Mouse (Mus musculus): ENCODE measurements around the gene Rin3. TPM values are rescaled to one million over a fixed set of nuclear protein-coding genes. Genes with fewer than 3 reads are reported as not detected.

Gene Rin3
- total RNA-seq, 1 experiment, result 3.8 TPM

GRCm38 (mm10) chr12:102417701-102418100 is 134.9 kb downstream of the Rin3 start:
- Histone ChIP-seq H3K27ac (ENCODE audit: insufficient read depth, low read depth, low read length, poor library complexity, severe bottlenecking) (no peak overlapping the region), H3K36me3 (ENCODE audit: control insufficient read depth, insufficient read depth, low read length, poor library complexity, severe bottlenecking) (peaks cover 5% of the 10 kb centered on the region; the same call in 1 of the 2 replicates), H3K4me3 (ENCODE audit: insufficient read depth in 1 of 2, low read depth in 1 of 2, low read length in 2 of 2, poor library complexity in 1 of 2, severe bottlenecking in 1 of 2) (no peak overlapping the region), H3K4me1 (ENCODE audit: control insufficient read depth in 2 of 2, insufficient read depth in 2 of 2, low read length in 2 of 2, poor library complexity in 1 of 2) (peaks cover 0 to 18% of the 10 kb centered on the region in 2 experiments; a peak in 2 of 4 replicates), H3K9me3 (ENCODE audit: control insufficient read depth, insufficient read depth, low read depth, low read length) (no peaks in the 10 kb centered on the region), H3K9ac (ENCODE audit: insufficient read depth, low read depth, low read length, poor library complexity, severe bottlenecking) (no peak overlapping the region)
- no peak for DNase-seq (ENCODE audit: low read depth, low spot score)
- in situ Hi-C loops (cut with MboI; ENCODE audit: low sequenced_read_pairs in 2 of 2, unreplicated experiment in 2 of 2), result no loop called here
- TF ChIP-seq MAFK (IDR thresholded peaks at IDR 0.05; ENCODE audit: insufficient read depth, low read depth, low read length) (no peak), HCFC1 (IDR thresholded peaks at IDR 0.05; ENCODE audit: borderline replicate concordance, insufficient read depth, low read length) (no peak), CHD2 (IDR thresholded peaks at IDR 0.05; ENCODE audit: low read depth, low read length) (no peak), ZNF384 (IDR thresholded peaks at IDR 0.05; ENCODE audit: low read depth, low read length) (no peak), ZC3H11A (IDR thresholded peaks at IDR 0.05; ENCODE audit: borderline replicate concordance, low read depth, low read length) (no peak)

DNA sequence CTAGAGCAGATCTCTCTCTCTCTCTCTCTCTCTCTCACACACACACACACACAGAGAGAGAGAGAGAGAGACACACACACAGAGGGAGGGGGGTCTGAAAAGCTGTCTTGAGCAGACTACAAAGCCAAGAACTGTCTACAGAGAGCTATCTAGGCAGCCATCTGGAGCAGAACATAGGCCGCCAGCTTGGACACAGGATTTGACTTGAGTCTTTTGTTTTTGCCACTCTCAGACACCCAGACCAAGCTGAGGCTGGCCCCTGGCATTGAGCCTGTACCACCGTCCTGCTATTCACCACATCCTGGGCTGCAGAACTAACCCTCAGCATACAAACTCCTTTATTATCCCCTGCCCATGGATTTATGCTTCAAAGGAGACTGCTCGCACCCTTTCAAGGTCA is 136.7 kb downstream of the Rin3 start:
- Histone ChIP-seq H3K4me1 (ENCODE audit: control insufficient read depth in 2 of 2, insufficient read depth in 2 of 2, low read length in 2 of 2, poor library complexity in 1 of 2) (peaks cover 0 to 18% of the 10 kb centered on the region in 2 experiments; a peak in 3 of 4 replicates), H3K36me3 (ENCODE audit: control insufficient read depth, insufficient read depth, low read length, poor library complexity, severe bottlenecking) (peaks cover 3% of the 10 kb centered on the region; the same call in 1 of the 2 replicates), H3K9ac (ENCODE audit: insufficient read depth, low read depth, low read length, poor library complexity, severe bottlenecking) (no peak overlapping the region), H3K4me3 (ENCODE audit: insufficient read depth in 1 of 2, low read depth in 1 of 2, low read length in 2 of 2, poor library complexity in 1 of 2, severe bottlenecking in 1 of 2) (no peak overlapping the region), H3K9me3 (ENCODE audit: control insufficient read depth, insufficient read depth, low read depth, low read length) (no peaks in the 10 kb centered on the region), H3K27ac (ENCODE audit: insufficient read depth, low read depth, low read length, poor library complexity, severe bottlenecking) (no peak overlapping the region)
- TF ChIP-seq MAFK (IDR thresholded peaks at IDR 0.05; ENCODE audit: insufficient read depth, low read depth, low read length) (no peak), CHD2 (IDR thresholded peaks at IDR 0.05; ENCODE audit: low read depth, low read length) (no peak), ZC3H11A (IDR thresholded peaks at IDR 0.05; ENCODE audit: borderline replicate concordance, low read depth, low read length) (no peak), HCFC1 (IDR thresholded peaks at IDR 0.05; ENCODE audit: borderline replicate concordance, insufficient read depth, low read length) (no peak), ZNF384 (IDR thresholded peaks at IDR 0.05; ENCODE audit: low read depth, low read length) (no peak)
- DNase-seq (ENCODE audit: low read depth, low spot score), result no peak
- in situ Hi-C loops (cut with MboI; ENCODE audit: low sequenced_read_pairs in 2 of 2, unreplicated experiment in 2 of 2), result no loop called here

DNA sequence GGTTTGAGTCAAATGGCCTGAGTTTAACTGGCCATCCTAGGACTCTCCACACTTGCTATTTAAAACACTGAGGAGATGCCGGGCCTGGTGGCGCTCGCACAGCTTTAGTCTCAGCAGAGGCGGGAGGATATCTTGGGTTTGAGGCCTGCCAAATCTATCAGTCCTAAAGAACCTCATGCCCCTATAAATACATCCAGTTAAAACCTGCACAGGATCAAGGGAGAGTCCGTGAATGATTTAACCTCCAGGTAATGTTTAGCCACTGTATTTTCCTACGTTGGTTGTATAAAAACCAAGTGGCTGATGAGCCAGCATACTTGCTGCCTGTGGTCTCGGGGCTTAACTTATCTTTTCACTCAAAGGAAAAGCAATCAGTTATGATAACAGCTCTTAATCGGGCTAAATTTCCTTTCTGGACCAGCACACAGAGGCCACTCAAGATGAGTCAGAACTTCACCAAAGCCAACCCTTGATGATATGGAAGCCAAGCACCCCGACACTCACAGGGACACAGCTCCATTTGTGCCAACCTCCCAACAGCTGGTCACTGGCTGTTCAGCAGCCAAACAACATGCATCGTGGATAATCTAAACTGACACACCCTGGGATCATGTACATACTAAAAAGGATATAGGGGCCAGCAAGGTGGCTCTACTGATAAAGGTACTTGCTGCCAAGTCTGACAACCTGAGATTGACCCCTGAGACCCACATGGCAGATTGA is 137.5 kb downstream of the Rin3 start:
- no peaks in the 10 kb centered on the region for H3K9me3 ChIP-seq (ENCODE audit: control insufficient read depth, insufficient read depth, low read depth, low read length)
- H3K4me1 ChIP-seq (ENCODE audit: control insufficient read depth in 2 of 2, insufficient read depth in 2 of 2, low read length in 2 of 2, poor library complexity in 1 of 2), result peaks cover 0 to 18% of the 10 kb centered on the region in 2 experiments; a peak in 3 of 4 replicates
- in situ Hi-C loops (cut with MboI; ENCODE audit: low sequenced_read_pairs in 2 of 2, unreplicated experiment in 2 of 2), result no loop called here
- no peak overlapping the region for H3K9ac ChIP-seq (ENCODE audit: insufficient read depth, low read depth, low read length, poor library complexity, severe bottlenecking)
- TF ChIP-seq CHD2 (IDR thresholded peaks at IDR 0.05; ENCODE audit: low read depth, low read length) (no peak), ZC3H11A (IDR thresholded peaks at IDR 0.05; ENCODE audit: borderline replicate concordance, low read depth, low read length) (no peak), HCFC1 (IDR thresholded peaks at IDR 0.05; ENCODE audit: borderline replicate concordance, insufficient read depth, low read length) (no peak), MAFK (IDR thresholded peaks at IDR 0.05; ENCODE audit: insufficient read depth, low read depth, low read length) (no peak), ZNF384 (IDR thresholded peaks at IDR 0.05; ENCODE audit: low read depth, low read length) (no peak)
- no peak overlapping the region for H3K27ac ChIP-seq (ENCODE audit: insufficient read depth, low read depth, low read length, poor library complexity, severe bottlenecking)
- no peaks in the 10 kb centered on the region; the same call in 1 of the 2 replicates for H3K36me3 ChIP-seq (ENCODE audit: control insufficient read depth, insufficient read depth, low read length, poor library complexity, severe bottlenecking)
- H3K4me3 ChIP-seq (ENCODE audit: insufficient read depth in 1 of 2, low read depth in 1 of 2, low read length in 2 of 2, poor library complexity in 1 of 2, severe bottlenecking in 1 of 2), result no peak overlapping the region
- no peak for DNase-seq (ENCODE audit: low read depth, low spot score)

DNA sequence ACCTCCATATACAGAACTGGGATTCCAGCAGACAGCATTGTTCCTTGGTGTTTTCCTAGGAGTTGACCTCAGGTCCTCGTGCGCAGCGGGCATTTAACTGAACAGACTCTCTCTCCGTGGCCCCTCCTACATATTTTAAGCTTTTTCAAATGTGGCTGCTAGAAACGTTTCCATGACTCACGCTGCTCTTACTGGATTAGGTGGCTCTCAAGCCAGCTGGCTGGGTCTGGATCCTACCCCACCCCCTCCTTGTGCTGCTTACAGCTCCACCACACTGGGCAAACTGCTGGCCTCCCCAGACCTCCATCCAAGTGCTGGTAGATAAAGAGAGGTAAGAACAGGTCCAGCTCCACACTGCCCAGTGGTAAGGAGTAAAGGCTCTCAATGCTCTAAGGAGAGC is 139.2 kb downstream of the Rin3 start:
- in situ Hi-C loops (cut with MboI; ENCODE audit: low sequenced_read_pairs in 2 of 2, unreplicated experiment in 2 of 2), result no loop called here
- H3K4me3 ChIP-seq (ENCODE audit: insufficient read depth in 1 of 2, low read depth in 1 of 2, low read length in 2 of 2, poor library complexity in 1 of 2, severe bottlenecking in 1 of 2), result no peak overlapping the region
- H3K9ac ChIP-seq (ENCODE audit: insufficient read depth, low read depth, low read length, poor library complexity, severe bottlenecking), result no peak overlapping the region
- DNase-seq (ENCODE audit: low read depth, low spot score), result no peak
- peaks cover 0 to 10% of the 10 kb centered on the region in 2 experiments; a peak in 3 of 4 replicates for H3K4me1 ChIP-seq (ENCODE audit: control insufficient read depth in 2 of 2, insufficient read depth in 2 of 2, low read length in 2 of 2, poor library complexity in 1 of 2)
- no peaks in the 10 kb centered on the region; the same call in 1 of the 2 replicates for H3K36me3 ChIP-seq (ENCODE audit: control insufficient read depth, insufficient read depth, low read length, poor library complexity, severe bottlenecking)
- TF ChIP-seq HCFC1 (IDR thresholded peaks at IDR 0.05; ENCODE audit: borderline replicate concordance, insufficient read depth, low read length) (no peak), ZC3H11A (IDR thresholded peaks at IDR 0.05; ENCODE audit: borderline replicate concordance, low read depth, low read length) (no peak), ZNF384 (IDR thresholded peaks at IDR 0.05; ENCODE audit: low read depth, low read length) (no peak), MAFK (IDR thresholded peaks at IDR 0.05; ENCODE audit: insufficient read depth, low read depth, low read length) (no peak), CHD2 (IDR thresholded peaks at IDR 0.05; ENCODE audit: low read depth, low read length) (no peak)
- H3K9me3 ChIP-seq (ENCODE audit: control insufficient read depth, insufficient read depth, low read depth, low read length), result no peaks in the 10 kb centered on the region
- no peak overlapping the region for H3K27ac ChIP-seq (ENCODE audit: insufficient read depth, low read depth, low read length, poor library complexity, severe bottlenecking)
